Mouse (Mus musculus) thymus, postnatal 14 days (tissue): ENCODE data around the gene Sulf2.
A peak's percentile ranks its signal among the peaks of the same experiment; 100 is the strongest.
"Not testable (repeated sequence)": the region's sequence is repeated elsewhere in the genome, so short reads cannot be mapped to it uniquely, and the experiment has no call there.

Experiments used
- DNase-seq: peaks from one replicate; pipeline ENCODE4 v3.0.0; 2021

Sulf2 gene

GRCm38 (mm10) chr2:166155454-166155815 lies at the start of gene Sulf2:
Gene Sulf2 (minus strand): TSS chr2:166155663.
- DNase-seq = peak; percentile 40

- no peak for DNase-seq
Measured at GRCm38 (mm10) chr2:166204174-166204573, 48.7 kb upstream of the Sulf2 start.

GRCm38 (mm10) chr2:166203647-166204046 lies 48.2 kb upstream of the Sulf2 start:
- DNase-seq = no peak

- no peak for DNase-seq
Measured at GRCm38 (mm10) chr2:166197964-166198363, 42.5 kb upstream of the Sulf2 start.

GRCm38 (mm10) chr2:166197064-166197463 lies 41.6 kb upstream of the Sulf2 start:
- DNase-seq = no peak

- DNase-seq = no peak
Measured at GRCm38 (mm10) chr2:166196080-166196786, 40.8 kb upstream of the Sulf2 start.

GRCm38 (mm10) chr2:166195041-166195440 lies 39.6 kb upstream of the Sulf2 start:
- no peak for DNase-seq

- no peak for DNase-seq
Measured at GRCm38 (mm10) chr2:166194112-166194758, 38.8 kb upstream of the Sulf2 start.

- no peak for DNase-seq
Measured at GRCm38 (mm10) chr2:166193509-166193908, 38.0 kb upstream of the Sulf2 start.

GRCm38 (mm10) chr2:166190816-166191215 lies 35.4 kb upstream of the Sulf2 start:
- DNase-seq = no peak

GRCm38 (mm10) chr2:166189191-166189590 lies 33.7 kb upstream of the Sulf2 start:
- DNase-seq = no peak

- DNase-seq = not testable (repeated sequence)
Measured at GRCm38 (mm10) chr2:166187874-166188453, 32.5 kb upstream of the Sulf2 start.

- not testable (repeated sequence) for DNase-seq
Measured at GRCm38 (mm10) chr2:166187319-166187718, 31.9 kb upstream of the Sulf2 start.

GRCm38 (mm10) chr2:166186244-166186948 lies 30.9 kb upstream of the Sulf2 start:
- no peak for DNase-seq

GRCm38 (mm10) chr2:166185768-166186167 lies 30.3 kb upstream of the Sulf2 start:
- no peak for DNase-seq

GRCm38 (mm10) chr2:166184417-166184816 lies 29.0 kb upstream of the Sulf2 start:
- DNase-seq = peak; percentile 17

- DNase-seq = no peak
Measured at GRCm38 (mm10) chr2:166182009-166182685, 26.7 kb upstream of the Sulf2 start.

- no peak for DNase-seq
Measured at GRCm38 (mm10) chr2:166180744-166181508, 25.5 kb upstream of the Sulf2 start.

GRCm38 (mm10) chr2:166180136-166180649 lies 24.7 kb upstream of the Sulf2 start:
- DNase-seq = no peak

GRCm38 (mm10) chr2:166179457-166180101 lies 24.1 kb upstream of the Sulf2 start:
- DNase-seq = no peak

GRCm38 (mm10) chr2:166175552-166176136 lies 20.2 kb upstream of the Sulf2 start:
- no peak for DNase-seq
